Mouse (Mus musculus) embryonic facial prominence, embryonic 15.5 days (tissue): ENCODE measurements around the gene Kif23. TPM values are rescaled to one million over a fixed set of nuclear protein-coding genes. Genes with fewer than 3 reads are reported as not detected.

Experiments used
- ATAC-seq: fragments of 200-750 bp; cut with Nextera tagmentation; 2 replicates; pipeline ENCODE4 v1.8.0; 2017; ENCODE audit warnings: low read depth, moderate TSS enrichment; ENCODE audit not compliant: insufficient number of reproducible peaks, low FRiP score, low TSS enrichment
- H3K27ac ChIP-seq: fragments of 300-500 bp; sonication (generic); replicated peaks from 2 replicates; pipeline ENCODE4 v1.5.1; 2015; ENCODE audit warnings: mild to moderate bottlenecking, inconsistent platforms
- H3K27me3 ChIP-seq: fragments of 300-500 bp; sonication (generic); 2 replicates; pipeline ENCODE4 v1.6.1; 2015; ENCODE audit warnings: inconsistent platforms
- H3K36me3 ChIP-seq: fragments of 300-500 bp; sonication (generic); 2 replicates; pipeline ENCODE4 v1.6.1; 2015; ENCODE audit warnings: mild to moderate bottlenecking, inconsistent platforms
- H3K4me1 ChIP-seq: fragments of 300-500 bp; sonication (generic); 2 replicates; pipeline ENCODE4 v1.6.1; 2015; ENCODE audit warnings: inconsistent platforms
- H3K4me2 ChIP-seq: fragments of 300-500 bp; sonication (generic); replicated peaks from 2 replicates; pipeline ENCODE4 v1.6.1; 2015; ENCODE audit warnings: mild to moderate bottlenecking, inconsistent platforms
- H3K4me3 ChIP-seq: fragments of 300-500 bp; sonication (generic); replicated peaks from 2 replicates; pipeline ENCODE4 v1.5.1; 2015; ENCODE audit warnings: mild to moderate bottlenecking, inconsistent platforms
- H3K9ac ChIP-seq: fragments of 300-500 bp; sonication (generic); 2 replicates; pipeline ENCODE4 v1.6.1; 2015; ENCODE audit warnings: inconsistent platforms
- H3K9me3 ChIP-seq: fragments of 300-500 bp; sonication (generic); replicated peaks from 2 replicates; pipeline ENCODE4 v1.6.1; 2016; ENCODE audit warnings: inconsistent platforms
- WGBS: fragments of 180-500 bp; shearing (Covaris S2); methylation state at CpG from one replicate; pipeline ENCODE4 v1.1.7; 2015; 5-methylcytosine and 5-hydroxymethylcytosine counted together
- polyA plus RNA-seq: library from polyadenylated mRNA; unstranded; fragments of >200 nt; fragmentation: Nextera tagmentation; extraction: Ambion mirVana; gene quantifications from 2 replicates; pipeline ENCODE4 v1.2.1, GENCODE M21; 2015

Kif23 gene
- polyA plus RNA-seq, 1 experiment from 2014 or later = 92.3 TPM

DNA sequence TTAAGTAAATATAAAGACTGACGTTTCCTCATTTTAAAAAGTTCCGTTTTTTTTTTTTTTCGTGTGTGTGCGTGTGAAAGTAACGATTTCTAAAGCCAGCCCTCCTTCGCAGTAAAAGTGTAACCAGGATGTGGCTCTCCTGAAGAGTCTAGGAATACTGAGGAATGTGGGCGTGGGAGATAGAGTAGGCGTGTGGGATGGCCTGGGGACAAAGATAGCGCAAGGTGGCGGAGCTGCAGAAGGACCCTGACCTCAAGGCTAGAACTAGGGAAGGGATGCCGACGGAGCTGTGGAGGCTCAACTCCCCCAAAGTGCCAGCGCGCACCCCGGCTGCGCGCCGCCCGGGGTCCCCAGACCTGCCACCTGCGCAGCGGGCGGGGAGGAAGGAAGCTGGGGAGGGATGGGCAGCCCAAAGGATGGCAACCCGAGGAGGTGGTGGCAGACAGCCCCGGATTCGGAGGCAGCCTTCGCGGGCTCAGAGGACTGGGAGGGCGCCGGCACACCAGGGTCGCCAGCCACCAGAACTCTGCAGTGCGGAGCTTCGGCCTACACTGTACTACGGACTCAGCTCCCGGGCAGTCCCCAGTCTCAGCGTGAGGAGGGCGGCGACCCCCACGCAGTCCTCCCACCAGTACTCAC is 482 bp downstream of the Kif23 start:
- WGBS = under 1% methylated on average over 37 of the region's 38 CpGs
- peak overlapping the region; percentile 58; the same call in 1 of the 2 replicates for H3K27ac ChIP-seq
- ATAC-seq = peak; percentile 82
- H3K4me2 ChIP-seq = peak overlapping the region; percentile 99
- H3K9me3 ChIP-seq = no peaks in the 10 kb centered on the region
- peaks cover 16% of the 10 kb centered on the region; the same call in 1 of the 2 replicates for H3K4me1 ChIP-seq
- peak overlapping the region; percentile 73 for H3K9ac ChIP-seq
- peaks cover 3% of the 10 kb centered on the region for H3K36me3 ChIP-seq
- H3K4me3 ChIP-seq = peak overlapping the region; percentile 82
- no peaks in the 10 kb centered on the region for H3K27me3 ChIP-seq

DNA sequence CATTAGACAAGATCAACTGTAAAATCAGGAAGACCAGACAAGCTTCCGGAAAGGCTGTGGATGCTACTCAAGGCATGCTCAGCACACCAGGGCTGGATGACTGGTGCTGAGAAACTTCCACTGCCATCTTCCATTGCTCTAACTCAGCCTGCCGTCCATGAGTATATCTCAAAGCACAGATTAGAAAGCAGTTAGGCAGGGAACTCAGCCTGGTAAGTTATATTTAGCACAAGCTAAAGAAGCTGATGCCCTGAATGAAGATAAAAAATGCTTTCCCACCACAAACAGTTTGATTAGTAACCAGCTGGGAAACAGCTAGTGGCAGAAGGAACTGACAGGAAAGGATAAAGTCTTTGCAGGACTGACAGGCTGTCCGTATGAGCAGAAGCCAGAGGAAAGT is 5.5 kb downstream of the Kif23 start:
- no peaks in the 10 kb centered on the region for H3K27me3 ChIP-seq
- 79% methylated on average over 3 of the region's 3 CpGs for WGBS
- H3K9me3 ChIP-seq = no peaks in the 10 kb centered on the region
- peaks cover 4% of the 10 kb centered on the region; the same call in 1 of the 2 replicates for H3K4me1 ChIP-seq
- H3K4me3 ChIP-seq = no peak overlapping the region
- H3K4me2 ChIP-seq = no peak overlapping the region
- no peak overlapping the region for H3K9ac ChIP-seq
- peaks cover 46% of the 10 kb centered on the region for H3K36me3 ChIP-seq
- no peak for ATAC-seq
- H3K27ac ChIP-seq = no peak overlapping the region

DNA sequence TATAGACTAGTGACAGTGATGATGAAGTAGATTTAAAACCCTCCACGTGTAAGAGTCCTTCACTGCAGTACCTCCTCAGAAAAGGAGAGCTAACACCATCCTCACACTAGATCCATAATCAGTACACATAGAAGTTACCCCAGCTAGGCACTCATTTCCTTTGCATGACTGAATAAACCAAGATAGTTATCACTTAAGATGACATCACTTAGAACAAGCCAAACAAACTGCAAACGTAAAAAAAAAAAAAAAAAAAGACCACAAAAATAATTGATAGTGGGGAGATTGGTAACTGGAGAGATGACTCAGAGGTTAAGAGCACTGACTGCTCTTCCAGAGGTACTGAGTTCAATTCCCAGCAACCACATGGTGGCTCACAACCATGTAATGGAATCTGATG is 13.2 kb downstream of the Kif23 start:
- H3K36me3 ChIP-seq = peaks cover 82% of the 10 kb centered on the region
- 80% methylated on average over 2 of the region's 2 CpGs for WGBS
- H3K27ac ChIP-seq = no peak overlapping the region
- ATAC-seq = no peak
- no peaks in the 10 kb centered on the region for H3K27me3 ChIP-seq
- H3K4me3 ChIP-seq = no peak overlapping the region
- no peak overlapping the region for H3K9ac ChIP-seq
- no peaks in the 10 kb centered on the region for H3K9me3 ChIP-seq
- no peak overlapping the region for H3K4me2 ChIP-seq
- H3K4me1 ChIP-seq = no peaks in the 10 kb centered on the region

DNA sequence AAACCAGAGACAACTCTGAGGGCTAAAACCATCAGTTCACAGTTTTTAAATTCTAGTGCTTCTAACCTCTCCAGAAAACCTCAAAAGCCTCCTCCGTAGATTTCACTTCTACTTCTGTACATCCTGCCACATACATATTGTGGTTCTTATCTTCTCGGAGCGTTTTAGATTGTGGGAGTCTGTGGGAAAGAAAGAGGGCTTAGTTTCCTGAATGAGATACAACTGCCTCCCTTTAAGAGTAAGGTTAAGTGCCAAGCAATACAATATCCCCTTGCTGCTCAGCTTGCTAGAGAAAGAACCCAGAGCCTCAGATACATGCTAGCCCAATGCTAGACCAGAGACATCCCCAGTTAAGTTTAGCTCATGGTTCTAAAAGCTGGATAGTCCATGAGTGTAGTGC is 14.6 kb downstream of the Kif23 start:
- no peak for ATAC-seq
- peaks cover 79% of the 10 kb centered on the region for H3K36me3 ChIP-seq
- 94% methylated on average over 3 of the region's 3 CpGs for WGBS

DNA sequence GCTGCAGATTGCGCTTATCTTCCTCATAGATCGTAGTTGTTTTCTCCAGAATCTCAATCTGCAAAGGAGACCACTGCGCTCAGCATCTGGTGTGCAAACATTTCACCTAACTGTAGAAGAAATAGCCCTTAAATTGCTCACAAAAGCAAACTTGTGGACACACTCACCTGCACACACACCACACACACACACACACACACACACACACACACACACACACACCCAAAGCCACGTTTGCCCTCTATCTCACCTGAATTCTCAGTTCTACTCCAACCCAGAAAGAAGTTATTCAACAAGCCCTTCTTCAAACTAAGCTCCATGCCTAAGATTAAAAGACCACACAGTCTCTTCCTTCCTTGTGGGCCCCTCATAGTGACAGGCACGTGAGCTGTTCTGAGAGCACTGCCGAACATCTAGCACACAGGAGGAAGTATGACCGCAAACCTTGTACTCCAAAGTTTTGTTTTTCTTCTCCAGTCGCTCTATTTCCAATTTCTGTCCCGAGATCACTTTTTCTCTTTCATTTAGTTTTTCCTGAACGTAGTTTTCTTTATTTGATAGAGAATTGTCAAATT is 21.4 kb downstream of the Kif23 start:
- ATAC-seq = no peak
- no peak overlapping the region for H3K4me3 ChIP-seq
- no peaks in the 10 kb centered on the region for H3K27me3 ChIP-seq
- no peak overlapping the region for H3K9ac ChIP-seq
- H3K9me3 ChIP-seq = no peaks in the 10 kb centered on the region
- whole genome bisulfite sequencing = 85% methylated on average over 10 of the region's 10 CpGs
- H3K27ac ChIP-seq = no peak overlapping the region
- no peaks in the 10 kb centered on the region for H3K4me1 ChIP-seq
- no peak overlapping the region for H3K4me2 ChIP-seq
- peaks cover 74% of the 10 kb centered on the region for H3K36me3 ChIP-seq

More for the DNA sequence above, 14.6 kb downstream of the Kif23 start:
- no peak overlapping the region for H3K4me3 ChIP-seq
- H3K9ac ChIP-seq = no peak overlapping the region
- no peaks in the 10 kb centered on the region for H3K9me3 ChIP-seq
- H3K4me2 ChIP-seq = no peak overlapping the region
- no peaks in the 10 kb centered on the region for H3K27me3 ChIP-seq
- no peaks in the 10 kb centered on the region for H3K4me1 ChIP-seq
- H3K27ac ChIP-seq = no peak overlapping the region

DNA sequence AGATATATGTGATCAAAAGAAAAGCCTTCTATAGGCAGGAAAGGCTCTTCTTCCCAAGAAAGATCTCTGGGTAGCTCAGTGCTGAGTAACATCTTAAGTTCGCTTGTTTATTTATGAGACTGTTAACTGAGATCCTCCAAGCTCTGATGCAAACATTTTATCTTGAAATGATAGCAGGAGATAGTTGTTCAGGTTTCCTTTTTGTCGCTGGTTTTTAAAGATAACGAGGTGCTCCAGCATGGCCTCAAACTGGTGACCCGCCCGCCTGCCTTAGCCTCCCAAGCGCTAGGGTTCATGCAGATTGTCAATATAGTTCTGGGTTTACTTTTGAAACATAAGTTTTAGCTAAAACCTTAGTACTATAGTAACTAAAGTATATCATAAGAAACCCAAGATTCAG is 26.2 kb downstream of the Kif23 start:
- Histone ChIP-seq H3K9me3 (no peaks in the 10 kb centered on the region), H3K4me1 (no peaks in the 10 kb centered on the region), H3K4me3 (no peak overlapping the region), H3K4me2 (no peak overlapping the region), H3K9ac (no peak overlapping the region), H3K36me3 (peaks cover 66% of the 10 kb centered on the region), H3K27me3 (no peaks in the 10 kb centered on the region), H3K27ac (no peak overlapping the region)
- WGBS = 89% methylated on average over 6 of the region's 6 CpGs
- no peak for ATAC-seq

DNA sequence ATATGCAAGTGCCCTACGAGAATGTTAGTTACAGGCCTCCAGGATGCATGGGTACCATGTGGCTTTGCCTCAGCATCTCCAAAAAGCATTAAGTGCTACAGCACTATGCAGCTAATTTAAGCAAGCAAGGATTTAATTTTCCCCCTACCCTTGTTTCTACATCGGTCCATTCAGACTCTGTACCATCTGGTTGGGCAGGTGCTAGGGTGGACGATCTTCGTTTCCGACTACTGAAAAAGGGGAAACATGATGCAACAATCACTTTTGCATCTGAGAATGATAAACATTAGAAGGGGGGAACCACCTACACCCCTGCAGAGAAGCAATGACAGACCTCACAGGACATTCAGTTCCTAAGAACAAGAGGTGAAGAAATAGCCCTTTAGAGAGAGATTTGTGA is 27.1 kb downstream of the Kif23 start:
- peaks cover 60% of the 10 kb centered on the region for H3K36me3 ChIP-seq
- H3K27ac ChIP-seq = no peak overlapping the region
- no peak overlapping the region for H3K4me2 ChIP-seq
- H3K4me1 ChIP-seq = no peaks in the 10 kb centered on the region
- H3K4me3 ChIP-seq = no peak overlapping the region
- 88% methylated on average over 5 of the region's 5 CpGs for WGBS
- no peak for ATAC-seq
- no peaks in the 10 kb centered on the region for H3K27me3 ChIP-seq
- H3K9ac ChIP-seq = no peak overlapping the region
- no peaks in the 10 kb centered on the region for H3K9me3 ChIP-seq

GRCm38 (mm10) chr9:61917436-61917835 is 29.1 kb downstream of the Kif23 start:
- Histone ChIP-seq H3K4me1 (peaks cover 13% of the 10 kb centered on the region), H3K4me3 (no peak overlapping the region), H3K27ac (no peak overlapping the region), H3K36me3 (peaks cover 51% of the 10 kb centered on the region), H3K9me3 (no peaks in the 10 kb centered on the region), H3K4me2 (no peak overlapping the region), H3K27me3 (no peaks in the 10 kb centered on the region), H3K9ac (no peak overlapping the region)
- 72% methylated on average over 6 of the region's 6 CpGs for WGBS
- no peak for ATAC-seq

DNA sequence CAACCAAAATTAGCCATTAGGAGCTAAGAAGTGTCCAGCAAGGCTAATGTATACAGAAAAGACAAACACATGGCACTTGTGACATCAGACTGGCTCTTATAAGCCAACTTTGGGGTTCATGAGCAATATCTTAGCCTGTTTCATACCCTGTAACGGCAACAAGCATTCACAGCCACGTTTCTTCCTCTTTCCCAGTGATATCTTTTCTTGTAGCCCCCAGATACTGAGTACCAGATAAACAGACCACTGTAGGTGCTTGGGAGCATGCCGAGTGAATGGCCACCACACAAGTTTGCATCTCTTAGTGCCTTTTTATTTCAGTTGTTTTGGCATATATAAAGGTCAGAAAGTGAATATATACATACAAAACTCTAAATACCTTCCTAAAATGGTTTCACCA is 29.6 kb downstream of the Kif23 start:
- peaks cover 16% of the 10 kb centered on the region for H3K4me1 ChIP-seq
- no peak overlapping the region for H3K9ac ChIP-seq
- no peaks in the 10 kb centered on the region for H3K9me3 ChIP-seq
- peaks cover 53% of the 10 kb centered on the region for H3K36me3 ChIP-seq
- H3K27ac ChIP-seq = no peak overlapping the region
- H3K27me3 ChIP-seq = no peaks in the 10 kb centered on the region
- H3K4me2 ChIP-seq = no peak overlapping the region
- no peak overlapping the region for H3K4me3 ChIP-seq
- ATAC-seq = no peak
- WGBS = 91% methylated on average over 3 of the region's 3 CpGs

GRCm38 (mm10) chr9:61915393-61916005 is 31.1 kb downstream of the Kif23 start:
- Histone ChIP-seq H3K27me3 (no peaks in the 10 kb centered on the region), H3K9ac (peak overlapping the region; percentile 57; the same call in 1 of the 2 replicates), H3K27ac (peak overlapping the region; percentile 98; the same call in 1 of the 2 replicates), H3K4me1 (peaks cover 16% of the 10 kb centered on the region), H3K4me3 (peak overlapping the region; percentile 84), H3K4me2 (peak overlapping the region; percentile 77), H3K36me3 (peaks cover 54% of the 10 kb centered on the region), H3K9me3 (no peaks in the 10 kb centered on the region)
- no peak for ATAC-seq
- 43% methylated on average over 4 of the region's 4 CpGs for WGBS

DNA sequence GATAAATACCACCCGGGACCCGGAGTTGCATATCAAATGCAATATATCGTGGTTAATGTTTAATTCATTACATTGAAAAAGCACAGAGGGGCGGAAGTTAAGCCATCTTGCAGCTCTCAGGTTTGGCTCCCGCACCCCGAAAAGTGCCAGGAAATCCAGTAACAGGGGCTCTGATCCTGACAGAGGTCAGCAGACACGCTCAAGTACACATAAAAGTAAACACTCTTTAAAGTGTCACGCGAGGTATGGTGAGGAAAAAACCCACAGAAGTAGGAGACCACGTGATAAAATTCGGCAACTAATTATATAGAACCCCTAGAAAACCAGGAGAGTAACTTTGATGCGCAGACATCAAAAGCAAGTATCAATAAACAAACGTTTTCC is 31.7 kb downstream of the Kif23 start:
- Histone ChIP-seq H3K27me3 (no peaks in the 10 kb centered on the region), H3K36me3 (peaks cover 49% of the 10 kb centered on the region), H3K9ac (peak overlapping the region; percentile 57), H3K4me2 (peak overlapping the region; percentile 77), H3K9me3 (no peaks in the 10 kb centered on the region), H3K27ac (peak overlapping the region; percentile 98), H3K4me1 (peaks cover 16% of the 10 kb centered on the region), H3K4me3 (peak overlapping the region; percentile 84)
- no peak for ATAC-seq
- WGBS = 3% methylated on average over 13 of the region's 13 CpGs
